Mouse (Mus musculus) intestine, postnatal 0 days (tissue): ENCODE measurements at regions not wholly inside any gene's neighbourhood (a gene's known extent, or its start where the extent isn't known, plus 50 kb on each side); places are given as distances from the start of the nearest gene placed in this dataset.

Experiments used
- ATAC-seq: fragments of 200-750 bp; cut with Nextera tagmentation; 2 replicates; pipeline ENCODE4 v1.8.0; 2017; ENCODE audit warnings: mild to moderate bottlenecking, moderate TSS enrichment, moderate library complexity
- H3K27ac ChIP-seq: fragments of 300-500 bp; sonication (generic); 2 replicates; pipeline ENCODE4 v1.5.1; 2014; ENCODE audit warnings: mild to moderate bottlenecking, low read depth, low read length, moderate library complexity
- H3K27me3 ChIP-seq: fragments of 300-500 bp; sonication (generic); replicated peaks from 2 replicates; pipeline ENCODE4 v1.6.1; 2014; ENCODE audit warnings: low read length, mixed read lengths; ENCODE audit not compliant: control insufficient read depth, insufficient read depth
- H3K36me3 ChIP-seq: fragments of 300-500 bp; sonication (generic); 2 replicates; pipeline ENCODE4 v1.6.1; 2014; ENCODE audit warnings: mild to moderate bottlenecking, moderate library complexity; ENCODE audit not compliant: control insufficient read depth, insufficient read depth
- H3K4me1 ChIP-seq: fragments of 300-500 bp; sonication (generic); replicated peaks from 2 replicates; pipeline ENCODE4 v1.6.1; 2014; ENCODE audit warnings: antibody characterized with exemption, low read length, mixed read lengths; ENCODE audit not compliant: control insufficient read depth, insufficient read depth
- H3K4me2 ChIP-seq: fragments of 300-500 bp; sonication (generic); replicated peaks from 2 replicates; pipeline ENCODE4 v1.6.1; 2014; ENCODE audit warnings: low read depth, mild to moderate bottlenecking, moderate library complexity
- H3K4me3 ChIP-seq: fragments of 300-500 bp; sonication (generic); 2 replicates; pipeline ENCODE4 v1.5.1; 2014; ENCODE audit warnings: low read depth, low read length
- H3K9ac ChIP-seq: fragments of 300-500 bp; sonication (generic); 2 replicates; pipeline ENCODE4 v1.6.1; 2014; ENCODE audit warnings: mild to moderate bottlenecking, low read depth, low read length
- H3K9me3 ChIP-seq: fragments of 300-500 bp; sonication (generic); 2 replicates; pipeline ENCODE4 v1.6.1; 2016; ENCODE audit warnings: mixed run types; ENCODE audit not compliant: control insufficient read depth
- CTCF ChIP-seq: sonication (generic); IDR thresholded peaks from 2 replicates; pipeline ENCODE4 v1.5.1; 2016; ENCODE audit warnings: low read depth, mild to moderate bottlenecking, control low read depth, antibody characterized with exemption, moderate library complexity
- WGBS: fragments of 180-500 bp; shearing (Covaris S2); extraction: QIAGEN DNeasy Blood & Tissue Kit; methylation state at CpG from one replicate; pipeline ENCODE4 v1.1.7; 2014; 5-methylcytosine and 5-hydroxymethylcytosine counted together

GRCm38 (mm10) chr7:37267404-37267803 is 506.0 kb downstream of the Zfp536 start:
- ATAC-seq, result no peak
- no peaks in the 10 kb centered on the region for H3K4me1 ChIP-seq
- TF ChIP-seq CTCF, result peak; percentile 61
- H3K4me2 ChIP-seq, result no peak overlapping the region
- WGBS, result 75% methylated on average over 4 of the region's 4 CpGs
- no peaks in the 10 kb centered on the region for H3K27me3 ChIP-seq
- no peak overlapping the region for H3K27ac ChIP-seq
- H3K4me3 ChIP-seq, result no peak overlapping the region
- H3K36me3 ChIP-seq, result no peaks in the 10 kb centered on the region
- no peak overlapping the region for H3K9ac ChIP-seq
- no peaks in the 10 kb centered on the region for H3K9me3 ChIP-seq

- TF ChIP-seq CTCF, result no peak
- WGBS, result 85% methylated on average over 3 of the region's 3 CpGs
- no peaks in the 10 kb centered on the region for H3K9me3 ChIP-seq
- no peaks in the 10 kb centered on the region for H3K27me3 ChIP-seq
- no peaks in the 10 kb centered on the region for H3K36me3 ChIP-seq
- no peak overlapping the region for H3K9ac ChIP-seq
- no peak overlapping the region for H3K4me3 ChIP-seq
- no peak overlapping the region for H3K4me2 ChIP-seq
- H3K27ac ChIP-seq, result no peak overlapping the region
- no peaks in the 10 kb centered on the region for H3K4me1 ChIP-seq
- ATAC-seq, result no peak
Observed at GRCm38 (mm10) chr7:37270841-37271240, 502.6 kb downstream of the Zfp536 start.

GRCm38 (mm10) chr7:37290018-37290417 is 483.4 kb downstream of the Zfp536 start:
- H3K4me1 ChIP-seq, result no peaks in the 10 kb centered on the region
- no peak for ATAC-seq
- TF ChIP-seq CTCF, result no peak
- H3K4me3 ChIP-seq, result no peak overlapping the region
- H3K9me3 ChIP-seq, result no peaks in the 10 kb centered on the region
- H3K27ac ChIP-seq, result no peak overlapping the region
- H3K9ac ChIP-seq, result no peak overlapping the region
- 28% methylated on average over 5 of the region's 5 CpGs for WGBS
- no peaks in the 10 kb centered on the region for H3K36me3 ChIP-seq
- no peaks in the 10 kb centered on the region for H3K27me3 ChIP-seq
- H3K4me2 ChIP-seq, result no peak overlapping the region

- no peak for ATAC-seq
- no peaks in the 10 kb centered on the region for H3K27me3 ChIP-seq
- H3K36me3 ChIP-seq, result no peaks in the 10 kb centered on the region
- H3K9me3 ChIP-seq, result no peaks in the 10 kb centered on the region
- no peak overlapping the region for H3K27ac ChIP-seq
- no peak overlapping the region for H3K4me3 ChIP-seq
- H3K4me2 ChIP-seq, result no peak overlapping the region
- 46% methylated on average over 19 of the region's 19 CpGs for whole genome bisulfite sequencing
- no peak for TF ChIP-seq CTCF
- H3K9ac ChIP-seq, result no peak overlapping the region
- H3K4me1 ChIP-seq, result no peaks in the 10 kb centered on the region
Observed at GRCm38 (mm10) chr7:37290493-37291045, 482.9 kb downstream of the Zfp536 start.

GRCm38 (mm10) chr7:37291726-37292125 is 481.7 kb downstream of the Zfp536 start:
- ATAC-seq, result no peak
- Histone ChIP-seq H3K27me3 (no peaks in the 10 kb centered on the region), H3K27ac (no peak overlapping the region), H3K4me1 (no peaks in the 10 kb centered on the region), H3K9ac (no peak overlapping the region), H3K9me3 (no peaks in the 10 kb centered on the region), H3K4me3 (no peak overlapping the region), H3K36me3 (no peaks in the 10 kb centered on the region), H3K4me2 (no peak overlapping the region)
- 71% methylated on average over 7 of the region's 7 CpGs for WGBS
- TF ChIP-seq CTCF, result no peak

- Histone ChIP-seq H3K27me3 (no peaks in the 10 kb centered on the region), H3K4me1 (no peaks in the 10 kb centered on the region), H3K9ac (no peak overlapping the region), H3K36me3 (no peaks in the 10 kb centered on the region), H3K9me3 (no peaks in the 10 kb centered on the region), H3K27ac (no peak overlapping the region), H3K4me2 (no peak overlapping the region), H3K4me3 (no peak overlapping the region)
- WGBS, result 68% methylated on average over 9 of the region's 9 CpGs
- no peak for TF ChIP-seq CTCF
- ATAC-seq, result no peak
Observed at GRCm38 (mm10) chr7:37292554-37292953, 480.9 kb downstream of the Zfp536 start.

- Histone ChIP-seq H3K9me3 (no peaks in the 10 kb centered on the region), H3K4me2 (no peak overlapping the region), H3K27me3 (no peaks in the 10 kb centered on the region), H3K4me3 (no peak overlapping the region), H3K36me3 (no peaks in the 10 kb centered on the region), H3K4me1 (no peaks in the 10 kb centered on the region), H3K27ac (no peak overlapping the region), H3K9ac (no peak overlapping the region)
- no peak for ATAC-seq
- 33% methylated on average over 3 of the region's 3 CpGs for WGBS
- peak; percentile 52 for TF ChIP-seq CTCF
Observed at GRCm38 (mm10) chr7:37298888-37299287, 474.6 kb downstream of the Zfp536 start.
